Mouse (Mus musculus): ENCODE data around the gene Mis18a. TPM values are rescaled to one million over a fixed set of nuclear protein-coding genes. Genes with fewer than 3 reads are reported as not detected.

Mis18a gene
- total RNA-seq, 2 experiments from 2014 or later = 29.4 to 34.1 TPM

GRCm38 (mm10) chr16:90709711-90710289 lies 17.4 kb downstream of the Mis18a start:
- ATAC-seq (replicated peaks; ENCODE audit: low FRiP score, low TSS enrichment, poor library complexity, severe bottlenecking) = no peak

DNA sequence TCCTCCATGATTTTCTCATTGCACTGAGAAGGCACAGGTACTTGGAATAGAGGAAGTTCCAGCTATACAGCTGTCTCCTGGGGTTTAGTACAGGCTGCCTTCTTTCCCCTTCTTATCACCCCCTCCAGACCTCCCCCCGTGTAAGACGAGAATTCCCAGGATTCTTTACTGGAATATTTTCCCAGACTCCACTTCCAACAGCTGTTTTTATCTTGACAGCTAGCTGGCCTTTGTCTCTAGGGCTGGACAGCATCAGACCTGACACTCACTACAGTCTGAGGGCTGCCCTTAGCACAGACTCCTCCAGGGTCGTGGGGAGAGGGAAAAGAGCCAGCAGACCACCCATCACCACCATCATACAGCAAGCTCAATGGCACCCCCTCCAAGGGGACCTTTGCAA lies 20.9 kb downstream of the Mis18a start:
- no peak for ATAC-seq (replicated peaks; ENCODE audit: low FRiP score, low TSS enrichment, poor library complexity, severe bottlenecking)

- ATAC-seq (replicated peaks; ENCODE audit: low FRiP score, low TSS enrichment, poor library complexity, severe bottlenecking) = no peak
Observed at GRCm38 (mm10) chr16:90704161-90704825, 22.9 kb downstream of the Mis18a start.

DNA sequence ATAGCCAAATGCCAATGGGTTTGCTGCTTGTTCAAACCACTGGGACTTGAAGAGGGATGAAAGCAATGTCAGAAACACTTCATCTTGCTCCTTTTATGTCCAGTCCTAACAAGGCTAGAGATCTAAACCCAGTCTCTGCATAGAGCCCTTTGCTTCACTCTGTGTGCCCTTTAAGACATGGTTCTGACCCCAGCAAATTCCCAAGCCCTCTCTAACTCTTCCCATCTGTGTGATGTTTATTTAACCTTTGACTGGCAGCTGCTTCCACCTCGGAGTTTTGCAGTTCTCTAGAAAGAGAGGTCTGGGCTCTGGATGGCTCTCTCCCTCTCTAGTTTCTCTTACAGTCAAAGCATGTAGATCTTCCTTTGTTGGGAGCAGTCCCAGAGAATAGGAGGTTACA lies 23.6 kb downstream of the Mis18a start:
- ATAC-seq (replicated peaks; ENCODE audit: low FRiP score, low TSS enrichment, poor library complexity, severe bottlenecking) = no peak

GRCm38 (mm10) chr16:90701541-90701940 lies 25.7 kb downstream of the Mis18a start:
- ATAC-seq (replicated peaks; ENCODE audit: low FRiP score, low TSS enrichment, poor library complexity, severe bottlenecking) = no peak

- ATAC-seq (replicated peaks; ENCODE audit: low FRiP score, low TSS enrichment, poor library complexity, severe bottlenecking) = no peak
Observed at GRCm38 (mm10) chr16:90699390-90699789, 27.8 kb downstream of the Mis18a start.

GRCm38 (mm10) chr16:90696306-90696705 lies 30.9 kb downstream of the Mis18a start:
- ATAC-seq (replicated peaks; ENCODE audit: low FRiP score, low TSS enrichment, poor library complexity, severe bottlenecking) = no peak

DNA sequence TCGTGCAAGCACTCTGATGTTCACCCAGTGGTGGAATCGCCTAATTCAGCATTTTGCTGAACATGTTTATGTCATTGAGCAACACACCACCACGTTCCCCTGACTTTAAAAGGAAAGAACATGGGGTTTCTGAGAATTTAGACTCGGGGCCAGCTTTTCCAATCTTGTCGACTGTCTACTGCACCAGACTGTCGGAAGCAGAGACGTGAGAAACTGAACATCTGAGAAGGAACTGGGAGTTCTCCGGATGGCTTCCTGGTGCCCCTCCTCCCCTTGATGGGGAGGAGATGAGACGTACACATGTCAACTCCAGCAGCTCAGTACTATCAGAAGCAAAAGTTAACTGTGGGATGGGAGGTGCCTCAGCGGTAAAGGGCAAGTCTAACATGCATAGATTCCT lies 32.1 kb downstream of the Mis18a start:
- ATAC-seq (replicated peaks; ENCODE audit: low FRiP score, low TSS enrichment, poor library complexity, severe bottlenecking) = no peak

GRCm38 (mm10) chr16:90694719-90695118 lies 32.5 kb downstream of the Mis18a start:
- ATAC-seq (replicated peaks; ENCODE audit: low FRiP score, low TSS enrichment, poor library complexity, severe bottlenecking) = peak; percentile 90

DNA sequence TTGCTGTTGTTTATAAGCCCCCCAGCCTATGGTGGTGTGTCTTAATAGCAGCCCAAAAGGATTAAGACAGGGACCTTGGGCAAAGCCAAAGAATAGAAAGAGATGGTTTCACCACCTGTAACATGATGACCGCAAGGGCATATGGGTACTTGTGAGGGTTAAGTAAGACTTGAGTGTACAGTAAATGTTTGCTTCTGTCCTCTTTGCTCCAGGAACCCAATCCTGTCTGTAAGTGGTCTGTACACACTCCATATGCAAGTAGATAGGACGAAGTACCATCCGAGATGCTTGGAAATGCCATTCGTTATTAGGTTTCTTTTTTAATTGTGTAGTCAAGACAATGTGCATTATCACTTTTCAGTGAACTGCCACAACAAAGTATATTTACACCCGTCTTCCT lies 33.6 kb downstream of the Mis18a start:
- no peak for ATAC-seq (replicated peaks; ENCODE audit: low FRiP score, low TSS enrichment, poor library complexity, severe bottlenecking)

DNA sequence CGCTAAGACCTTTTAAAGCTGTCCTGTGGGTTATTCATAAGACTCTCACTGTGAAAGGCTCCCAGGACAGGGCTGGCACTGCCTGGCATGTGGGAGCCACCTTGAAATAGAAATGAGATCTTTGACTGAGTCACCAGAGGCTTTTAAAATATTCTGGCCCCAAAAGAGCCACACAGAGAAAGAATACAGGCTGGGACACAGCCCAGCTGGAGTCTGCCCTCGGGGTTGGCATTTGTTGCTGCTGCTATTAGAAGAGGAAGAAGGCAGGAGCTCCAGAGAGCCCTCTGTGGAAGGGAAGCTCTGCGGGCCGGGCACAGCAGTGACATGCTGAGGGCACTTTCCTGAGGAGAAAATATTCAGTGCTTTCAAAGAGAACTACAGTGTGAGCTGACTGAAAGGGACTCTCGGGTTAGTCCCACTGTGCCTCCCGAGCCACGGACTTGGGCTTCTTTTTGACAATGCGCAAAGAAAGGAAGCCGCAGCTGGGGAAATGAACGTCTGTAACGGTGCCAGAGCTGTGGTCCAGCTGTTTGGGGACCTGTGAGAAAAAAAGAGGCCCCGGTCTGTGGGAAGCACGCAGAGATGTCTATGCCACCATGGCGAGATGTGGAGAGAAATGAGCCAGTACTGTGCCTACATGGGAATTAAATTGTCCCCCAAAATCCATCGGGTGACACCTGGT lies 34.4 kb downstream of the Mis18a start:
- ATAC-seq (replicated peaks; ENCODE audit: low FRiP score, low TSS enrichment, poor library complexity, severe bottlenecking) = no peak

GRCm38 (mm10) chr16:90687687-90688263 lies 39.4 kb downstream of the Mis18a start:
- ATAC-seq (replicated peaks; ENCODE audit: low FRiP score, low TSS enrichment, poor library complexity, severe bottlenecking) = no peak

- no peak for ATAC-seq (replicated peaks; ENCODE audit: low FRiP score, low TSS enrichment, poor library complexity, severe bottlenecking)
Observed at GRCm38 (mm10) chr16:90687011-90687410, 40.2 kb downstream of the Mis18a start.

DNA sequence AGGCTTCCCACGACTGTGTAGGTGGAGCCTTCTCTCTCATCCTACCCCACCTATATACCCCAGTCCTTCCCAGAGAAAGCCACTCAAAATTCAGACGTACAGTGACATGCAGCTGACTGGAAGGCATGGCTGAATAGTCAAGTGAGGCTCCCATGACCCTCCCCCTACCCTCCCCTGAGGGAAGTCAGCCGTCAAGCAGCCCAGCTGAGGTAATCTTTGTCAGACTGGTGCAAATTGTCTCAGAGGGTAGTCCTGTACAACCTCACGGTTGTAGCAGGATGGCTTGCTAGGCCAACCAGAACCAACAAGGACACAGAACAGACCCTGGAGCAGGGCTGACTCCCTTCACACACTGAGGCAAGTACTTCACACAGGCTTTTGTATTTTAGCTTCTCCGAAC lies 43.1 kb downstream of the Mis18a start:
- no peak for ATAC-seq (replicated peaks; ENCODE audit: low FRiP score, low TSS enrichment, poor library complexity, severe bottlenecking)

DNA sequence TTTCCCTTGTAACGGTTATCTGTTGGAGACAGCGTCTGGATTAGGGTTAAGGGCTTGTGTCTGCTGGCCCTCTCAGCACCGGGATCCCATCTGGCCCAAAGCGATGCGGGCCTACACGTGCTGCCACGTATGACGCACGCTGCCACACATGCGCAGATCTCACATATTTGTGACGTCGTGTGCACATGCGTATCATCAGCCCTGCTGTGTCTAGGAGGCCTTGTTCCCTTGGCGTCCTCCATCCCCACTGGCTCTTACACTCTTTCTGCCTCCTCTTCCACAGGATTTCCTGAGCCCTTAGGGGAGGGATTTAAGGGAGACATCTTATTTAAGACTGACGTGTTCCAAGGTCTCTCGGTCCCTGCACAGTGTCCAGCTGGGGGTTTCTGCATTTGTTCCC lies 47.2 kb downstream of the Mis18a start:
- no peak for ATAC-seq (replicated peaks; ENCODE audit: low FRiP score, low TSS enrichment, poor library complexity, severe bottlenecking)

- ATAC-seq (replicated peaks; ENCODE audit: low FRiP score, low TSS enrichment, poor library complexity, severe bottlenecking) = no peak
Observed at GRCm38 (mm10) chr16:90678820-90679219, 48.4 kb downstream of the Mis18a start.

DNA sequence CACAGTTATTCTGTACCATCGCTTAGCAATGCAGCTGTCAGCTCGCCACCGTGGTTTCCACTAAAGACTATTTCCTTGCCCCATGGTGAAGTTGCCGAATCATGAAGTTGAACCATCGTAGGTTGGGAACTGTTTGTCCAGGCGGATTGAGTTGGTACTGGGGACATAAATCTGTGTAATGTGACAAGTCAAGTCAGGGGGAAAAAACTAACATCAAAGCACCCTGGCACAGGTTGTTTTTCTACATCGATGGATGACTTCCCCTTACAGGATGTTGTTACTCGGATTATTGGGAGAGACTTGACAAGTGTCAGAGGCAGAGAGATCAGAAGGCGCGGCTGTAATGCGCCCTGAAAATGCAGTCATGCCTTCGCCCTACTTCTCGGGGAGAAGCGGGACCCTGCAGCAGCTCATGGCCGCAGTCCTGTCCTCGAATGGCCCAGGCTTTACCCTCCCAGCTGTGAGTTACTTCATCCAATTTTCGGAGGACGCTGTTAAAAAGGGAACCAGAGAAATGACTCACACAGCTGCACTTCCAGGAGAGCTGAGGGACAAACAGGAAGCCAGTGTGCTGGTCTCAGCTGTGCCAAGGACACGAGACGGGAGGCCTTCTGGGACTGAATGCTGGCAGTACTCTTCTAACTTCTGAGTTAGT lies 50.2 kb downstream of the Mis18a start:
- no peak for ATAC-seq (replicated peaks; ENCODE audit: low FRiP score, low TSS enrichment, poor library complexity, severe bottlenecking)

- ATAC-seq (replicated peaks; ENCODE audit: low FRiP score, low TSS enrichment, poor library complexity, severe bottlenecking) = no peak
Observed at GRCm38 (mm10) chr16:90674651-90675050, 52.6 kb downstream of the Mis18a start.

- no peak for ATAC-seq (replicated peaks; ENCODE audit: low FRiP score, low TSS enrichment, poor library complexity, severe bottlenecking)
Observed at GRCm38 (mm10) chr16:90673507-90674354, 53.5 kb downstream of the Mis18a start.

Data from megakaryocyte-erythroid progenitor cell, adult 5-6 weeks (primary cell).